In genomic region chr4:126255113-126256001, GRCm38 (mm10) we compare ENCODE assay signal across 8 mouse cellular contexts. TPM values are rescaled to one million over a fixed set of nuclear protein-coding genes. Genes with fewer than 3 reads are reported as not detected.
A peak's percentile ranks its signal among the peaks of the same experiment; 100 is the strongest.
DNase-seq lines count a peak whose midpoint lies in the region; ATAC-seq and TF ChIP-seq lines count a peak whose summit lies in the region.

No protein-coding gene starts in this region.

- H3K36me3 ChIP-seq in hindbrain, embryonic 16.5 days (ENCODE audit: control insufficient read depth, insufficient read depth, low read length) = no peaks in the 10 kb centered on the region

- peaks cover 24% of the 10 kb centered on the region for H3K4me1 ChIP-seq in embryonic fibroblast, embryonic 13.5 days (ENCODE audit: control insufficient read depth, insufficient read depth, low read length)
- H3K4me1 ChIP-seq in hindbrain, embryonic 16.5 days (ENCODE audit: control insufficient read depth, insufficient read depth, low read depth, low read length) = peaks cover 58% of the 10 kb centered on the region
- peaks cover 44% of the 10 kb centered on the region for H3K4me1 ChIP-seq in lung, adult 2 months (ENCODE audit: control insufficient read depth, insufficient read depth, low read length)
- H3K4me1 ChIP-seq in olfactory bulb, adult 2 months (ENCODE audit: control insufficient read depth, insufficient read depth, low read length) = peaks cover 54% of the 10 kb centered on the region

- H3K27me3 ChIP-seq in hindbrain, embryonic 16.5 days (replicated peaks; ENCODE audit: control insufficient read depth, insufficient read depth, low read length) = no peaks in the 10 kb centered on the region

- ATAC-seq in hindbrain, embryonic 16.5 days = peak; percentile 25

- TF ChIP-seq CTCF in embryonic fibroblast, embryonic 13.5 days (IDR thresholded peaks at IDR 0.05; ENCODE audit: borderline replicate concordance, insufficient read depth, low read length) = no peak
- no peak for TF ChIP-seq CTCF in lung, adult 2 months (IDR thresholded peaks at IDR 0.05; ENCODE audit: insufficient read depth, low read length)
- TF ChIP-seq CTCF in olfactory bulb, adult 2 months (IDR thresholded peaks at IDR 0.05; ENCODE audit: insufficient read depth, low read depth, low read length) = no peak

- peak overlapping the region; percentile 94 for H3K4me2 ChIP-seq in hindbrain, embryonic 16.5 days (ENCODE audit: low read length)

- H3K9ac ChIP-seq in hindbrain, embryonic 16.5 days (ENCODE audit: low read depth, low read length) = peak overlapping the region; percentile 83

- peak; percentile 55 for DNase-seq in gastrocnemius, postnatal 14 days
- no peak for DNase-seq in gastrocnemius, adult 8-10 months (ENCODE audit: low spot score in 2 of 2)
- peak; percentile 66 for DNase-seq in Muller cell, postnatal 12 days (ENCODE audit: inconsistent ontology term)
- DNase-seq in lung, adult 2 months = peak; percentile 55
- DNase-seq in ovary, postnatal 14 days (ENCODE audit: low spot score) = no peak

- under 1% methylated on average over 50 of the region's 50 CpGs for WGBS in hindbrain, embryonic 16.5 days
- under 1% methylated on average over 50 of the region's 50 CpGs for WGBS in lung, adult 2 months
- under 1% methylated on average over 47 of the region's 50 CpGs for WGBS in olfactory bulb, adult 2 months

- H3K27ac ChIP-seq in embryonic fibroblast, embryonic 13.5 days (ENCODE audit: insufficient read depth, low read length) = peak overlapping the region; percentile 61
- peak overlapping the region; percentile 93 for H3K27ac ChIP-seq in hindbrain, embryonic 16.5 days (ENCODE audit: low read depth, low read length)
- H3K27ac ChIP-seq in olfactory bulb, adult 2 months (ENCODE audit: insufficient read depth, low read depth, low read length) = peak overlapping the region; percentile 100

- intact Hi-C loops in gastrocnemius, postnatal 14 days (cut with DNase I; ENCODE audit: low total_unique reads) = no loop called here

- peak overlapping the region; percentile 96 for H3K4me3 ChIP-seq in embryonic fibroblast, embryonic 13.5 days (ENCODE audit: insufficient read depth, low read length)
- H3K4me3 ChIP-seq in hindbrain, embryonic 16.5 days (ENCODE audit: low read length) = peak overlapping the region; percentile 96
- peak overlapping the region; percentile 86 for H3K4me3 ChIP-seq in lung, adult 2 months (replicated peaks; ENCODE audit: extremely low read depth, low read depth, low read length)
- peak overlapping the region; percentile 89 for H3K4me3 ChIP-seq in olfactory bulb, adult 2 months (ENCODE audit: insufficient read depth, low read depth, low read length)

- no peak for TF ChIP-seq POLR2A in embryonic fibroblast, embryonic 13.5 days (IDR thresholded peaks at IDR 0.05; ENCODE audit: low read depth, low read length)
- no peak for TF ChIP-seq POLR2A in lung, adult 2 months (IDR thresholded peaks at IDR 0.05; ENCODE audit: borderline replicate concordance, extremely low read depth, low read depth, low read length)
- TF ChIP-seq POLR2A in olfactory bulb, adult 2 months (IDR thresholded peaks at IDR 0.05; ENCODE audit: insufficient read depth, low read depth, low read length) = no peak

- H3K9me3 ChIP-seq in hindbrain, embryonic 16.5 days (ENCODE audit: control insufficient read depth, low read length) = no peaks in the 10 kb centered on the region

RNA-seq across cellular contexts. Expression of gene Map7d1, which starts 0.8 kb away (rescaled TPM):
- total RNA-seq in gastrocnemius, postnatal 14 days (2021) = 100 to 1,000 TPM; 165 to 201 TPM
- total RNA-seq in gastrocnemius, adult 8-10 months (2022) = 100 to 1,000 TPM; 138 to 195 (median 173) TPM
- polyA plus RNA-seq in embryonic fibroblast, embryonic 13.5 days (2011; ENCODE audit: insufficient read length, low read depth, missing spikeins) = 83.0 and 98.9 TPM in 2 replicates
- 59.8 and 71.7 TPM in 2 replicates for polyA plus RNA-seq in hindbrain, embryonic 16.5 days (2015; fragmentation: Nextera tagmentation; extraction: Ambion mirVana)
- polyA plus RNA-seq in lung, adult 2 months (2012; rRNA removed) = 153 and 194 TPM in 2 replicates
- polyA plus RNA-seq in olfactory bulb, adult 2 months (2012; ENCODE audit: insufficient read depth, insufficient read length, low replicate concordance, missing spikeins) = 379 TPM in 1 of 2 replicates, not detected in the other

RNA-seq across cellular contexts. Expression of gene Trappc3, which starts 6.8 kb away (rescaled TPM):
- total RNA-seq in gastrocnemius, postnatal 14 days (2021) = 10 to 100 TPM; 22.2 to 24.3 TPM
- total RNA-seq in gastrocnemius, adult 8-10 months (2022) = 10 to 100 TPM; 19.7 to 23.2 (median 22.3) TPM
- 96.6 and 102 TPM in 2 replicates for polyA plus RNA-seq in embryonic fibroblast, embryonic 13.5 days (2011; ENCODE audit: insufficient read length, low read depth, missing spikeins)
- polyA plus RNA-seq in hindbrain, embryonic 16.5 days (2015; fragmentation: Nextera tagmentation; extraction: Ambion mirVana) = 179 and 199 TPM in 2 replicates
- polyA plus RNA-seq in lung, adult 2 months (2012; rRNA removed) = 31.7 and 51.1 TPM in 2 replicates
- 342 TPM in 1 of 2 replicates, not detected in the other for polyA plus RNA-seq in olfactory bulb, adult 2 months (2012; ENCODE audit: insufficient read depth, insufficient read length, low replicate concordance, missing spikeins)

RNA-seq across cellular contexts. Expression of gene Col8a2, which starts 31.2 kb away (rescaled TPM):
- total RNA-seq in gastrocnemius, postnatal 14 days (2021) = 1 to 10 TPM; 4.7 to 5.6 TPM
- total RNA-seq in gastrocnemius, adult 8-10 months (2022) = 1 to 10 TPM in 2 of 4 experiments, under 1 TPM in 2; 0.46 to 1.6 (median 1.1) TPM
- 7.7 and 40.4 TPM in 2 replicates for polyA plus RNA-seq in embryonic fibroblast, embryonic 13.5 days (2011; ENCODE audit: insufficient read length, low read depth, missing spikeins)
- polyA plus RNA-seq in hindbrain, embryonic 16.5 days (2015; fragmentation: Nextera tagmentation; extraction: Ambion mirVana) = 5.8 and 6.8 TPM in 2 replicates
- polyA plus RNA-seq in lung, adult 2 months (2012; rRNA removed) = 3.5 and 4.4 TPM in 2 replicates
- not detected in 2 replicates for polyA plus RNA-seq in olfactory bulb, adult 2 months (2012; ENCODE audit: insufficient read depth, insufficient read length, low replicate concordance, missing spikeins)

RNA-seq across cellular contexts. Expression of gene Thrap3, which starts 52.8 kb away (rescaled TPM):
- 10 to 100 TPM; 92.1 to 99.3 TPM for total RNA-seq in gastrocnemius, postnatal 14 days (2021)
- 100 to 1,000 TPM in 3 of 4 experiments, 10 to 100 TPM in 1; 95.8 to 107 (median 105) TPM for total RNA-seq in gastrocnemius, adult 8-10 months (2022)
- polyA plus RNA-seq in embryonic fibroblast, embryonic 13.5 days (2011; ENCODE audit: insufficient read length, low read depth, missing spikeins) = 311 and 382 TPM in 2 replicates
- polyA plus RNA-seq in hindbrain, embryonic 16.5 days (2015; fragmentation: Nextera tagmentation; extraction: Ambion mirVana) = 107 and 120 TPM in 2 replicates
- polyA plus RNA-seq in lung, adult 2 months (2012; rRNA removed) = 40.0 and 62.8 TPM in 2 replicates
- polyA plus RNA-seq in olfactory bulb, adult 2 months (2012; ENCODE audit: insufficient read depth, insufficient read length, low replicate concordance, missing spikeins) = 165 and 783 TPM in 2 replicates

Comparison
In these comparisons a context has a peak if more than half of its experiments do, and no peak if none do; other contexts are left out.
1. DNase-seq: peak in gastrocnemius, postnatal 14 days (single experiment), Muller cell, postnatal 12 days (single experiment) and lung, adult 2 months (single experiment); none in gastrocnemius, adult 8-10 months (0 of 2) and ovary, postnatal 14 days (single experiment).
2. Peak in every context shown above with its lines, with median percentiles within 50 percentile points of each other: H3K27ac ChIP-seq and H3K4me3 ChIP-seq.